Mouse (Mus musculus): ENCODE measurements around the gene Gng2. TPM values are rescaled to one million over a fixed set of nuclear protein-coding genes. Genes with fewer than 3 reads are reported as not detected.
A peak's percentile ranks its signal among the peaks of the same experiment; 100 is the strongest.

Gng2 gene
- total RNA-seq, 2 experiments from 2014 or later = 195 to 206 TPM

- intact Hi-C loops (cut with DNase I) = loop anchor here (1.0 to 5.0 kb wide), 3 partner anchors 138 to 418 kb away; partner anchors contain the start of gene Gng2
- DNase-seq (ENCODE audit: extremely low spot score in 1 of 2, low spot score in 2 of 2) = peak; percentile 65 to 78
- TF ChIP-seq CTCF (IDR thresholded peaks at IDR 0.05) = peak; percentile 81
- peak overlapping the region; percentile 39 for H3K4me3 ChIP-seq
- H3K27ac ChIP-seq = no peak overlapping the region
These were observed 137.7 kb downstream of the Gng2 start for GRCm38 (mm10) chr14:19839600-19840332.

GRCm38 (mm10) chr14:19836289-19836688 lies 141.1 kb downstream of the Gng2 start:
- intact Hi-C loops (cut with DNase I) = no loop called here
- H3K27ac ChIP-seq = no peak overlapping the region
- TF ChIP-seq CTCF (IDR thresholded peaks at IDR 0.05) = no peak
- H3K4me3 ChIP-seq = no peak overlapping the region
- DNase-seq (ENCODE audit: extremely low spot score in 1 of 2, low spot score in 2 of 2) = no peak

- Histone ChIP-seq H3K27ac (no peak overlapping the region), H3K4me3 (no peak overlapping the region)
- no peak for TF ChIP-seq CTCF (IDR thresholded peaks at IDR 0.05)
- intact Hi-C loops (cut with DNase I) = no loop called here
- DNase-seq (ENCODE audit: extremely low spot score in 1 of 2, low spot score in 2 of 2) = no peak
These were observed 151.9 kb downstream of the Gng2 start for GRCm38 (mm10) chr14:19825481-19825880.

- DNase-seq (ENCODE audit: extremely low spot score in 1 of 2, low spot score in 2 of 2) = peak; percentile 90 to 93
- peak within 1 kb of the TSS; percentile 80 for H3K27ac ChIP-seq
- peak within 1 kb of the TSS; percentile 93 for H3K4me3 ChIP-seq
- TF ChIP-seq CTCF (IDR thresholded peaks at IDR 0.05) = no peak
- intact Hi-C loops (cut with DNase I) = loop anchor here (1.0 to 5.0 kb wide), 3 partner anchors 116 to 569 kb away; partner anchors contain the start of genes Kcnk5 and Mrps16
These were observed 153.9 kb downstream of the Gng2 start, which contains the start of gene Rtraf for GRCm38 (mm10) chr14:19823321-19824142. TSS of gene Rtraf (minus strand) at chr14:19823824.

Other genes with a start within 250 kb of the Gng2 start
- 1 to 10 TPM; 2.3 to 2.6 TPM for gene Nid2, start 226.4 kb downstream of the Gng2 start, total RNA-seq (2021)
- gene Rtraf, start 153.8 kb downstream of the Gng2 start, total RNA-seq (2021) = 10 to 100 TPM; 42.9 to 45.1 TPM
- 1 to 10 TPM; 4.3 to 4.7 TPM for gene Saysd1, start 160.9 kb upstream of the Gng2 start, total RNA-seq (2021)
- under 1 TPM; 0.33 to 0.41 TPM for gene Kcnk5, start 204.2 kb upstream of the Gng2 start, total RNA-seq (2021)

Data from left cerebral cortex, adult 2 months (tissue).